Mouse (Mus musculus): ENCODE data around the gene AC124108.1.
A peak's percentile ranks its signal among the peaks of the same experiment; 100 is the strongest.

Gene AC124108.1

GRCm38 (mm10) chr1:132200562-132201510, 9.6 kb downstream of the AC124108.1 start:
- DNase-seq (ENCODE audit: low spot score): peak; percentile 65

- no peak for DNase-seq (ENCODE audit: low spot score)
These were observed 10.2 kb downstream of the AC124108.1 start for GRCm38 (mm10) chr1:132201511-132201860.

- no peak for DNase-seq (ENCODE audit: low spot score)
These were observed 10.7 kb downstream of the AC124108.1 start for GRCm38 (mm10) chr1:132201936-132202335.

- no peak for DNase-seq (ENCODE audit: low spot score)
These were observed 11.5 kb downstream of the AC124108.1 start for GRCm38 (mm10) chr1:132202771-132203170.

- no peak for DNase-seq (ENCODE audit: low spot score)
These were observed 14.7 kb downstream of the AC124108.1 start for GRCm38 (mm10) chr1:132205958-132206357.

GRCm38 (mm10) chr1:132206828-132207227, 15.6 kb downstream of the AC124108.1 start:
- no peak for DNase-seq (ENCODE audit: low spot score)

GRCm38 (mm10) chr1:132208154-132208553, 16.9 kb downstream of the AC124108.1 start:
- DNase-seq (ENCODE audit: low spot score): peak; percentile 62

- no peak for DNase-seq (ENCODE audit: low spot score)
These were observed 18.1 kb downstream of the AC124108.1 start for GRCm38 (mm10) chr1:132209400-132209799.

- DNase-seq (ENCODE audit: low spot score): no peak
These were observed 19.7 kb downstream of the AC124108.1 start for GRCm38 (mm10) chr1:132210922-132211321.

GRCm38 (mm10) chr1:132211672-132212071, 20.4 kb downstream of the AC124108.1 start:
- no peak for DNase-seq (ENCODE audit: low spot score)

- peak; percentile 90 for DNase-seq (ENCODE audit: low spot score)
These were observed 21.0 kb downstream of the AC124108.1 start for GRCm38 (mm10) chr1:132212218-132212617.

- DNase-seq (ENCODE audit: low spot score): no peak
These were observed 21.8 kb downstream of the AC124108.1 start for GRCm38 (mm10) chr1:132213076-132213475.

- DNase-seq (ENCODE audit: low spot score): no peak
These were observed 25.0 kb downstream of the AC124108.1 start for GRCm38 (mm10) chr1:132216276-132216675.

- no peak for DNase-seq (ENCODE audit: low spot score)
These were observed 30.4 kb downstream of the AC124108.1 start for GRCm38 (mm10) chr1:132221627-132222026.

- DNase-seq (ENCODE audit: low spot score): no peak
These were observed 30.9 kb downstream of the AC124108.1 start for GRCm38 (mm10) chr1:132222166-132222565.

GRCm38 (mm10) chr1:132226297-132227080, 35.2 kb downstream of the AC124108.1 start:
- DNase-seq (ENCODE audit: low spot score): no peak

- DNase-seq (ENCODE audit: low spot score): no peak
These were observed 38.4 kb downstream of the AC124108.1 start, which contains the start of gene Gm10188 for GRCm38 (mm10) chr1:132229667-132230066. Gm10188 (minus strand) TSS chr1:132229767.

GRCm38 (mm10) chr1:132231470-132232274, 40.4 kb downstream of the AC124108.1 start:
- DNase-seq (ENCODE audit: low spot score): no peak

GRCm38 (mm10) chr1:132233566-132233965, 42.3 kb downstream of the AC124108.1 start:
- DNase-seq (ENCODE audit: low spot score): no peak

- no peak for DNase-seq (ENCODE audit: low spot score)
These were observed 43.6 kb downstream of the AC124108.1 start for GRCm38 (mm10) chr1:132234757-132235273.

GRCm38 (mm10) chr1:132237585-132238159, 46.4 kb downstream of the AC124108.1 start:
- DNase-seq (ENCODE audit: low spot score): peak; percentile 70

Data from layer of hippocampus, adult 11-12 months (tissue).